Mouse (Mus musculus): ENCODE measurements around the gene Gm20388. TPM values are rescaled to one million over a fixed set of nuclear protein-coding genes. Genes with fewer than 3 reads are reported as not detected.

Gm20388 gene
- polyA plus RNA-seq, 1 experiment, result 59.3 TPM

- DNase-seq (ENCODE audit: low read depth), result peak; percentile 80
- no peak for TF ChIP-seq POLR2A (IDR thresholded peaks at IDR 0.05; ENCODE audit: borderline replicate concordance, extremely low read depth, insufficient read depth, insufficient read length, poor library complexity, severe bottlenecking)
These were observed 3437.7 kb downstream of the Gm20388 start for GRCm38 (mm10) chr8:123348237-123348843.

- TF ChIP-seq CTCF (IDR thresholded peaks at IDR 0.05; ENCODE audit: borderline replicate concordance, extremely low read depth, insufficient read depth, insufficient read length), result no peak
- no peak for TF ChIP-seq POLR2A (IDR thresholded peaks at IDR 0.05; ENCODE audit: borderline replicate concordance, extremely low read depth, insufficient read depth, insufficient read length, poor library complexity, severe bottlenecking)
- no peak for DNase-seq (ENCODE audit: low read depth)
These were observed 3438.4 kb downstream of the Gm20388 start for GRCm38 (mm10) chr8:123349073-123349472.

DNA sequence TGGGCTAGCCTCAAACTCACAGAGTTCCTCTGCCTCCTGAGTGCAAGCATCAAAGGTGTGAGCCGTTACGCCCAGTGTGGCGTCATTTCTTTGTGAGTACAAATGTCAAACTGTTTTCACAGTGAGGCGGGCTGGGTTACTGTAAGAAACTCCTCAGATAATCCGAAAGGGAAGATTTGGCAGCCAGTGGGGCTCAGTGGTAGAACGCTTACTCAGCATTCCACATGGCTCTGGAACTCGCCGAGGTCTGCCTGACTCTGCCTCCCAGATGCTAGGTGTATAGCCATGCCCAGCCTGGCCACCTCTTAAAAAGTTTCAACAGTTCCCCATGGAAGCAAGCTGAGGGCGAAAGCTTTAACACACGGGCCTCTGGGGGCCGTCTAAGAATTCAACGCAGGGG lies 3441.5 kb downstream of the Gm20388 start:
- TF ChIP-seq CTCF (IDR thresholded peaks at IDR 0.05; ENCODE audit: borderline replicate concordance, extremely low read depth, insufficient read depth, insufficient read length) (no peak), POLR2A (IDR thresholded peaks at IDR 0.05; ENCODE audit: borderline replicate concordance, extremely low read depth, insufficient read depth, insufficient read length, poor library complexity, severe bottlenecking) (no peak)

GRCm38 (mm10) chr8:123352786-123353185 lies 3442.1 kb downstream of the Gm20388 start:
- peak; percentile 67 for DNase-seq (ENCODE audit: low read depth)
- TF ChIP-seq CTCF (IDR thresholded peaks at IDR 0.05; ENCODE audit: borderline replicate concordance, extremely low read depth, insufficient read depth, insufficient read length), result peak; percentile 58; the same call in 1 of the 2 replicates
- TF ChIP-seq POLR2A (IDR thresholded peaks at IDR 0.05; ENCODE audit: borderline replicate concordance, extremely low read depth, insufficient read depth, insufficient read length, poor library complexity, severe bottlenecking), result no peak

More for the DNA sequence above, 3441.5 kb downstream of the Gm20388 start:
- DNase-seq (ENCODE audit: low read depth), result no peak

DNA sequence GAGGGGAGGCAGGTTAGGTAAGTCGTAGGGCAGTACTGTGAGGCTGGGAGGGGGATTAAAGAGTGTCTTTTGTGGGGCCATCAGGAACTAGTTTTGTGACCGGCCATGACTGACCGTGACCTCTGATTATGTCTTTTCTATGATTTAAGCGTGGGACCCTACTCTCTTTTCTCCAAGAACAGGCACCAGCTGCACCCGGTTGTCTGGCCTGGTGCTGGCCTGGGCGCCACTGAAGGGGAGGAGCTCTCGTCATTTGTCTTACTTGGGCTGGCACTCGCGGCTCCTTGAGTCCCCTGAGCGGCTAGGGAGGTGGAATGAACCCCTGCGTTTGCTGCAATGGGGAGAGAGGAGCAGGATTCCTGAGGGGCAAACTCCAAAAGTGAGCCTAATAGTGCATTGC lies 3442.6 kb downstream of the Gm20388 start:
- DNase-seq (ENCODE audit: low read depth), result no peak
- TF ChIP-seq CTCF (IDR thresholded peaks at IDR 0.05; ENCODE audit: borderline replicate concordance, extremely low read depth, insufficient read depth, insufficient read length), result no peak
- TF ChIP-seq POLR2A (IDR thresholded peaks at IDR 0.05; ENCODE audit: borderline replicate concordance, extremely low read depth, insufficient read depth, insufficient read length, poor library complexity, severe bottlenecking), result no peak

DNA sequence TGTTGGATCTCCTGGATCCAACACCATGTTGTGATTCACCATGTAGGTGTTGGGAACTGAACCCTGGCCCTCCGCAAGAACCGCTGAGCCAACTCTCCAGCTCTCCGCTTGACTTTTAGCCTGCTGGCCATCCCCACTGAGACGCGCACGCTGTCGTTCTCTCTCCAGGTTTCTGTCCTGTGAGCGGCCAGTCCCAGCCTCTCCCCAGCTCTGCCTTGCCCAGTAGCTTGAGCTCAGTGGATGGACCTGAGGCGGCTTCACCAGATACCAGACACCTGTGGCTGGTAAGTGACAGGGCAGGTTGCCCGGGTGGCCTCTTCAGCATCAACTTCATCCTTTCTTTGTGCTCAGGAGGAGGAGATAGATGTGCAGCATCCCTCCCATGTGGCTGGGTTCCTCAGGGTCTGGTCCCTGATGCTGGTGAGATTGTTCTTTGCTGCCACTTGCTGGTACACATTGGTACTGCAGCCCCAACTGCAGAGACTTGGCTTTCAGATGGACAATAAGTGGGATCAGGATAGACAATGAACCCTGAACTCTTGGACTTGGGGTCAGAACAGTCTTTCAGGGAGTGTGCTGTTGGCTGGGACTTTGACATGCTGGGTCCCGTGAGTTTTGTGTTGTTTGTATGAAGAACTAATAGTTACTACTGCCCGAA lies 3450.6 kb downstream of the Gm20388 start:
- peak; percentile 87 for DNase-seq (ENCODE audit: low read depth)
- TF ChIP-seq CTCF (IDR thresholded peaks at IDR 0.05; ENCODE audit: borderline replicate concordance, extremely low read depth, insufficient read depth, insufficient read length), result peak; percentile 94
- no peak for TF ChIP-seq POLR2A (IDR thresholded peaks at IDR 0.05; ENCODE audit: borderline replicate concordance, extremely low read depth, insufficient read depth, insufficient read length, poor library complexity, severe bottlenecking)

GRCm38 (mm10) chr8:123373403-123374238 lies 3463.0 kb downstream of the Gm20388 start, which contains the start of gene Tcf25:
Gene Tcf25 (plus strand): TSS chr8:123373753.
- TF ChIP-seq CTCF (IDR thresholded peaks at IDR 0.05; ENCODE audit: borderline replicate concordance, extremely low read depth, insufficient read depth, insufficient read length), result peak; percentile 61
- TF ChIP-seq POLR2A (IDR thresholded peaks at IDR 0.05; ENCODE audit: borderline replicate concordance, extremely low read depth, insufficient read depth, insufficient read length, poor library complexity, severe bottlenecking), result peak; percentile 78; the same call in 1 of the 2 replicates
- peak; percentile 99 for DNase-seq (ENCODE audit: low read depth)

DNA sequence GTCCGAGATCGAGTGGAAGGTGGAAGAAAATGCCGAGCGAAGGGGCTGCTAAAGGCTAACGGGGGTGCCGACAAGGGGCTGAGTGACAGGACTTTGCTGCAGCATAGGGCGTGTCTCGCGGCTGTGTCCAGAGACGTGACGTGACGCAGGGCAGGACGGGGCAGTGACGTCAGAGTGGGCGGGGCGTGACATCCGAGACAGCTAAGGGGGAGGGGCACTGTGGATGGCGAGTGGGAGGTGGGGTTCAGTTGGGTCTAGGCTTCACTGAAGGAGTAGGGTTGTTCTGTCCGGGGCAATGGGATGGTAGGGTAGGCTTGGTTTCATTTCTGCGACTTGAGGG lies 3463.6 kb downstream of the Gm20388 start:
- peak; percentile 95 for DNase-seq (ENCODE audit: low read depth)
- TF ChIP-seq POLR2A (IDR thresholded peaks at IDR 0.05; ENCODE audit: borderline replicate concordance, extremely low read depth, insufficient read depth, insufficient read length, poor library complexity, severe bottlenecking) (no peak), CTCF (IDR thresholded peaks at IDR 0.05; ENCODE audit: borderline replicate concordance, extremely low read depth, insufficient read depth, insufficient read length) (no peak)

- no peak for TF ChIP-seq POLR2A (IDR thresholded peaks at IDR 0.05; ENCODE audit: borderline replicate concordance, extremely low read depth, insufficient read depth, insufficient read length, poor library complexity, severe bottlenecking)
These were observed 3465.1 kb downstream of the Gm20388 start for GRCm38 (mm10) chr8:123375701-123376100.

GRCm38 (mm10) chr8:123376106-123376505 lies 3465.5 kb downstream of the Gm20388 start:
- DNase-seq (ENCODE audit: low read depth), result no peak
- TF ChIP-seq POLR2A (IDR thresholded peaks at IDR 0.05; ENCODE audit: borderline replicate concordance, extremely low read depth, insufficient read depth, insufficient read length, poor library complexity, severe bottlenecking), result no peak
- no peak for TF ChIP-seq CTCF (IDR thresholded peaks at IDR 0.05; ENCODE audit: borderline replicate concordance, extremely low read depth, insufficient read depth, insufficient read length)

More at GRCm38 (mm10) chr8:123375701-123376100, 3465.1 kb downstream of the Gm20388 start:
- no peak for DNase-seq (ENCODE audit: low read depth)

DNA sequence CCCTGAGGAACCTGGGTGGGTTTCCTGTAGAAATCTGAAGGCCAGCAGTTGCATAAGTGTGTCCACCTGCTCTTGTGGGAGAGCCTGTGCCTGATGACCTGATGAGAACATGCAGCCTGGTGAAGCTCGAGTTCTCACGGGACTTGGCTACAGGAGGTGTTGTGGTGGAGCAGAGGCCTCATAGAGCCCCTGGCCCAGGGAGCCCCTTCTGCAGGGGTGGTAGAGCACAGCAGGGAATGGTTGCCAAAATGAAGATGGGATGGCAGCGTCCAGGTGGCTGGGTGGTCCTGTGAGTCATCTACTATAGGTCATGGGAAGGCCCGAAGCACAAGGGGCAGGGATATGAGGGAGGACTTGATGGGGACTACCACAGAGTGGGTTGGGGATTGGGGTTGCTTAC lies 3471.1 kb downstream of the Gm20388 start:
- TF ChIP-seq POLR2A (IDR thresholded peaks at IDR 0.05; ENCODE audit: borderline replicate concordance, extremely low read depth, insufficient read depth, insufficient read length, poor library complexity, severe bottlenecking), result no peak
- no peak for TF ChIP-seq CTCF (IDR thresholded peaks at IDR 0.05; ENCODE audit: borderline replicate concordance, extremely low read depth, insufficient read depth, insufficient read length)
- no peak for DNase-seq (ENCODE audit: low read depth)

Data from brain, embryonic 14.5 days (tissue).